Mouse (Mus musculus) forebrain, embryonic 11.5 days (tissue): Measurements from ENCODE around the gene Tgtp2. TPM values are rescaled to one million over a fixed set of nuclear protein-coding genes. Genes with fewer than 3 reads are reported as not detected.
"Not testable (repeated sequence)": the region's sequence is repeated elsewhere in the genome, so short reads cannot be mapped to it uniquely, and the experiment has no call there.

Source experiments
- ATAC-seq: fragments of 200-750 bp; cut with Nextera tagmentation; replicated peaks from 2 replicates; pipeline ENCODE4 v1.8.0; 2017; ENCODE audit warnings: moderate TSS enrichment; ENCODE audit not compliant: low FRiP score
- DNase-seq: peaks from one replicate; pipeline ENCODE4 v3.0.0-alpha.2; 2017; ENCODE audit warnings: low spot score
- H3K27ac ChIP-seq: fragments of 300-500 bp; sonication (generic); 2 replicates; pipeline ENCODE4 v1.5.1; 2014; ENCODE audit warnings: low read depth, low read length
- H3K27me3 ChIP-seq: fragments of 300-500 bp; sonication (generic); 2 replicates; pipeline ENCODE4 v1.6.1; 2014; ENCODE audit warnings: mild to moderate bottlenecking, low read length, mixed read lengths; ENCODE audit not compliant: control insufficient read depth, insufficient read depth
- H3K36me3 ChIP-seq: fragments of 300-500 bp; sonication (generic); 2 replicates; pipeline ENCODE4 v1.6.1; 2014; ENCODE audit warnings: mild to moderate bottlenecking, low read length, moderate library complexity, mixed read lengths; ENCODE audit not compliant: control insufficient read depth, insufficient read depth
- H3K4me1 ChIP-seq: fragments of 300-500 bp; sonication (generic); replicated peaks from 2 replicates; pipeline ENCODE4 v1.6.1; 2014; ENCODE audit warnings: low read length, mixed read lengths; ENCODE audit not compliant: control insufficient read depth, insufficient read depth
- H3K4me2 ChIP-seq: fragments of 300-500 bp; sonication (generic); 2 replicates; pipeline ENCODE4 v1.6.1; 2014; ENCODE audit warnings: low read depth, mild to moderate bottlenecking, low read length, moderate library complexity, mixed read lengths; ENCODE audit not compliant: severe bottlenecking
- H3K4me3 ChIP-seq: fragments of 300-500 bp; sonication (generic); 2 replicates; pipeline ENCODE4 v1.5.1; 2014; ENCODE audit warnings: low read depth, low read length
- H3K9ac ChIP-seq: fragments of 300-500 bp; sonication (generic); 2 replicates; pipeline ENCODE4 v1.6.1; 2014; ENCODE audit warnings: low read length
- H3K9me3 ChIP-seq: fragments of 300-500 bp; sonication (generic); 2 replicates; pipeline ENCODE4 v1.6.1; 2016; ENCODE audit warnings: low read length, mixed read lengths; ENCODE audit not compliant: control insufficient read depth
- WGBS: fragments of 180-500 bp; shearing (Covaris S2); extraction: QIAGEN DNeasy Blood & Tissue Kit; methylation state at CpG from one replicate; pipeline ENCODE4 v1.1.7; 2014; 5-methylcytosine and 5-hydroxymethylcytosine counted together
- polyA plus RNA-seq: library from polyadenylated mRNA; unstranded; fragments of >200 nt; fragmentation: Nextera tagmentation; extraction: Ambion mirVana; gene quantifications from 2 replicates; pipeline ENCODE4 v1.2.1, GENCODE M21; 2014

Gene Tgtp2
- polyA plus RNA-seq: not detected in 2 replicates

DNA sequence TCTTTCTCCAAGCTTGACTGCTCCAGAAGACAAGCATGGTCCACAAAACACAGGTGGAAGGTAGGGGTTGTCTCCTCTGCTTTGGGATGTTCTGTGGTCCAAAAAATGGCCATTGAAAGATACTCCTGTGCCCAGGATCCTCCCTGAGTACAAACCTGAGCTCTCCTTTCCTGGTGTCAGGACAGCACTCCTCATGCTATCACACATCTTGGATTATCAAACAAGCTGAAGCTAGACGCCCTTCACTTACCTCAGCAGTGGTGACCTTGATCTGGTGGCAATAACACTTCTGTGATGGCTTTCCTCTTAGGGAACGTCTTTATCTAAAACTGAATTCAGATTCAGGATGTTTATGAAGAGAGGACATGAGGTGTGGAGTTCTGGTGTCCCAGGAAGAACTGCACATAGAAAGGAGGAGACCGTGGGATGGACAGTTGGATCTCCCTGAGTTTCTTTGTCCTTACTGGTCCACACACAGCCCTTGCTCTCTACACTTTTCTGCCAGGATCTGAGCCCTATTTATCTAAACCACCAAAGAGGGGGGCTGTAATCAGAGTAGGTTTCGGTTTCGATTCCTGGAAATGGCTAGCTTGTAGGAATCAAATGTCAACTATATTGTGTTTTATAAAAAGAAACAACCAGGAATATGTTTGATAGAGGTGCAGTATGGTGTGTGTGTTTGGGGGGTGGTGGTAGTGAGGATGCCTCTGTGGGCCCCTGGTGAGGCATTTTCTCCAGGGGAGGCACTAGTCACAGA lies at the start of gene Tgtp2:
Gene Tgtp2, minus strand, starts transcription at position 494 of the 757 bp plus-strand sequence.
- 85% methylated on average over 5 of the region's 5 CpGs for WGBS
- H3K27me3 ChIP-seq, H3K4me2 ChIP-seq, H3K27ac ChIP-seq, ATAC-seq, H3K4me1 ChIP-seq, H3K9ac ChIP-seq, DNase-seq, H3K36me3 ChIP-seq, H3K4me3 ChIP-seq, H3K9me3 ChIP-seq: not testable (repeated sequence)

- H3K4me1 ChIP-seq: no peaks in the 10 kb centered on the region
- H3K36me3 ChIP-seq: no peaks in the 10 kb centered on the region
- 90% methylated on average over 6 of the region's 6 CpGs for WGBS
- H3K4me2 ChIP-seq: no peak overlapping the region
- ATAC-seq: no peak
- H3K27ac ChIP-seq: no peak overlapping the region
- no peaks in the 10 kb centered on the region for H3K9me3 ChIP-seq
- H3K9ac ChIP-seq: no peak overlapping the region
- H3K27me3 ChIP-seq: no peaks in the 10 kb centered on the region
- no peak overlapping the region for H3K4me3 ChIP-seq
- no peak for DNase-seq
Observed at GRCm38 (mm10) chr11:49112624-49113219, 48.7 kb upstream of the Tgtp2 start.

GRCm38 (mm10) chr11:49111000-49111399 lies 47.0 kb upstream of the Tgtp2 start:
- 74% methylated on average over 1 of the region's 1 CpGs for WGBS
- ATAC-seq (no peak), DNase-seq (no peak)
- Histone ChIP-seq H3K4me3 (no peak overlapping the region), H3K27ac (no peak overlapping the region), H3K9me3 (no peaks in the 10 kb centered on the region), H3K4me1 (no peaks in the 10 kb centered on the region), H3K9ac (no peak overlapping the region), H3K27me3 (no peaks in the 10 kb centered on the region), H3K36me3 (no peaks in the 10 kb centered on the region), H3K4me2 (no peak overlapping the region)

DNA sequence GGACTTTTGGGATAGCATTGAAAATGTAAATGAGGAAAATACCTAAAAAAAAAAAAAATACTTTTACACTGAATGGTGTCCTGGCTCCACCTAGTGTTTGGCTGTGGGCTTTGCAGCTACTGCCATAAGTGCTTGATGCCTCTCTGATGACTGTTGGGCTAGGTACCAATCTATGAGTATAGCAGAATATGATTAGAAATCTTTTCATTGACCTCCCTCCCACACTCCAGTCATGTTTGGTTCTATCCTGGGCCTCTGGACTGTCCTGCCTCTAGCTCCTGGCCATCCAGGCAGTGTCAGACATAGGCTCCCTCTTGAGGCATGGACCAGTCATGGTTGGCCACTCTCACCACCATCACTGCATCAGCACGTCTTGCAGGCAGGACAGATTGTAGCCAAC lies 44.8 kb upstream of the Tgtp2 start:
- Histone ChIP-seq H3K27me3 (no peaks in the 10 kb centered on the region), H3K36me3 (no peaks in the 10 kb centered on the region), H3K27ac (no peak overlapping the region), H3K4me2 (no peak overlapping the region), H3K4me3 (no peak overlapping the region), H3K9me3 (no peaks in the 10 kb centered on the region), H3K4me1 (no peaks in the 10 kb centered on the region), H3K9ac (no peak overlapping the region)
- 45% methylated on average over 1 of the region's 1 CpGs for WGBS
- no peak for ATAC-seq
- peak; percentile 56 for DNase-seq

GRCm38 (mm10) chr11:49107650-49108537 lies 43.9 kb upstream of the Tgtp2 start:
- Histone ChIP-seq H3K27me3 (no peaks in the 10 kb centered on the region), H3K36me3 (no peaks in the 10 kb centered on the region), H3K4me3 (no peak overlapping the region), H3K4me2 (no peak overlapping the region), H3K27ac (no peak overlapping the region), H3K9me3 (no peaks in the 10 kb centered on the region), H3K9ac (no peak overlapping the region), H3K4me1 (no peaks in the 10 kb centered on the region)
- WGBS: 55% methylated on average over 10 of the region's 10 CpGs
- ATAC-seq (no peak), DNase-seq (no peak)

- Histone ChIP-seq H3K9ac (no peak overlapping the region), H3K4me3 (no peak overlapping the region), H3K36me3 (no peaks in the 10 kb centered on the region), H3K4me1 (no peaks in the 10 kb centered on the region), H3K27ac (no peak overlapping the region), H3K4me2 (no peak overlapping the region), H3K9me3 (no peaks in the 10 kb centered on the region), H3K27me3 (no peaks in the 10 kb centered on the region)
- DNase-seq (no peak), ATAC-seq (no peak)
- 74% methylated on average over 1 of the region's 1 CpGs for WGBS
Observed at GRCm38 (mm10) chr11:49105752-49106151, 41.7 kb upstream of the Tgtp2 start.

DNA sequence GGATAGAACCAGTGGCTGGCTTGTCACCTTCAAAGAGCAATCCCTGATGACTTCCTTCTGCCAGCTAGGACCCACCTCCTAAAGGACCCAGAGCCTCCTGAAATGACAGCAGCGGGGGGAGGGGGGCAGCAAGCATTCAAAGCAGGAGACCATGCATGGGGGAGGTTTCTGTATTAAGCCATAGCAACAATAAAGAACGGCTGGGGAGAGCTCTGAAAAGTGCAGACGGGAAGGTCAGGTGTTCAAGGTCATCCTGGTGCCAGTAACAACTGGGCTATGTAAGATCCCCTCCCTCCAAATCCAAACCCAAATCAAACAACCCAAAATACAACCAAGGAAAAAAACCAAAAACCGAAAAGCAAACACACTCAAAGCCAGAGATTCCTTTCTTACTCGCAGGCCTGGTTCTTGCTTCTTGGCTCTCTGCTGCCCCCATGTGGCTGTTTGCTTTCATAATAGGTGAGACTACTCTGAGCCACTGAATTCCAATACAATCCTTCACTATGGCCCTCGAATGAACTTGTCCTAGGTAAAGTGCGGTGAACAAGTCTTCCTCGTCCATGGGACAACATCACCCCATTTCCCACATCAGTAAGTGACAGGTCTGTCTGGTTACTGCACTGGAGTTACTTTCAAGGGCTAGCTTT lies 39.2 kb upstream of the Tgtp2 start:
- Histone ChIP-seq H3K4me1 (no peaks in the 10 kb centered on the region), H3K27me3 (no peaks in the 10 kb centered on the region), H3K4me3 (no peak overlapping the region), H3K9me3 (no peaks in the 10 kb centered on the region), H3K4me2 (no peak overlapping the region), H3K36me3 (no peaks in the 10 kb centered on the region), H3K27ac (no peak overlapping the region), H3K9ac (no peak overlapping the region)
- DNase-seq (peak; percentile 90), ATAC-seq (peak; percentile 80)
- 19% methylated on average over 8 of the region's 8 CpGs for WGBS

DNA sequence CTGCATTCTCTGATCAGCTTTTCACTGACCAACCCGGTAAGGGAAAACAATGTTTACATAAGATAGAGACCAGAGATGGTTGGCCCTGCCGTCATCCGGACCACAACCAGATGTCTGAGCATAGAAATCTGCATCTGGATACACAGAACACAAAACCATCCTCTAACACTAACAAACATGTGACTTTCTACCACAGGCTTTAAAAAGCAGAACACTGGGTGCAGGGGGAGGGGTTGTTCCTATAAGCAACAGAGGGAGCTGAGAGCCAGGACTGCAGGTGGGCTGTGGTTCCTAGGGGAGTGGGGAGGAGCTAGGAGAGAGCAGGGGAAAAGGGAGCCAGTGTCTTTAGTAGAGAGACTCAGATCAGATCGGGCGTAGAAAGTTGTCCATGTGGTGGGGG lies 37.5 kb upstream of the Tgtp2 start:
- no peaks in the 10 kb centered on the region for H3K36me3 ChIP-seq
- no peak overlapping the region for H3K27ac ChIP-seq
- no peaks in the 10 kb centered on the region for H3K4me1 ChIP-seq
- H3K4me3 ChIP-seq: no peak overlapping the region
- ATAC-seq (no peak), DNase-seq (no peak)
- H3K4me2 ChIP-seq: no peak overlapping the region
- no peak overlapping the region for H3K9ac ChIP-seq
- 67% methylated on average over 5 of the region's 5 CpGs for WGBS
- no peaks in the 10 kb centered on the region for H3K27me3 ChIP-seq
- no peaks in the 10 kb centered on the region for H3K9me3 ChIP-seq
